Mouse (Mus musculus): ENCODE results near the gene Stt3b. TPM values are rescaled to one million over a fixed set of nuclear protein-coding genes. Genes with fewer than 3 reads are reported as not detected.

Stt3b gene
- polyA plus RNA-seq, 1 experiment = 41.2 TPM

GRCm38 (mm10) chr9:115320156-115320555, 9.9 kb upstream of the Stt3b start:
- H3K36me3 ChIP-seq (ENCODE audit: control insufficient read depth, insufficient read depth) = no peaks in the 10 kb centered on the region
- H3ac ChIP-seq (ENCODE audit: control insufficient read depth, insufficient read length) = no peak overlapping the region
- H3K79me2 ChIP-seq (ENCODE audit: control insufficient read depth, insufficient read depth) = no peaks in the 10 kb centered on the region
- H3K27me3 ChIP-seq (ENCODE audit: control insufficient read depth, insufficient read depth, insufficient read length) = no peaks in the 10 kb centered on the region
- TF ChIP-seq CEBPB (IDR thresholded peaks at IDR 0.05; ENCODE audit: insufficient read depth, poor library complexity, severe bottlenecking) (no peak), SRF (IDR thresholded peaks at IDR 0.05; ENCODE audit: control insufficient read depth, insufficient read length, low read depth) (no peak), USF1 (IDR thresholded peaks at IDR 0.05; ENCODE audit: low read depth) (no peak), MYOG (IDR thresholded peaks at IDR 0.05; ENCODE audit: control insufficient read depth in 1 of 3, insufficient read depth in 1 of 3, insufficient read length in 2 of 3, low read depth in 2 of 3) (no peak), MYOD1 (IDR thresholded peaks at IDR 0.05; ENCODE audit: control insufficient read depth in 1 of 3, insufficient read length in 2 of 3, low read depth in 2 of 3) (no peak), TCF3 (IDR thresholded peaks at IDR 0.05; ENCODE audit: insufficient read length, low read depth) (no peak), POLR2AphosphoS2 (IDR thresholded peaks at IDR 0.05; ENCODE audit: insufficient read length, low read depth) (no peak), POLR2A (IDR thresholded peaks at IDR 0.05; ENCODE audit: insufficient read length, low read depth) (no peak), REST (IDR thresholded peaks at IDR 0.05; ENCODE audit: insufficient read depth, insufficient read length) (no peak), TCF12 (IDR thresholded peaks at IDR 0.05; ENCODE audit: insufficient read depth, poor library complexity, severe bottlenecking) (no peak), E2F4 (IDR thresholded peaks at IDR 0.05; ENCODE audit: insufficient read depth) (no peak), MAX (IDR thresholded peaks at IDR 0.05; ENCODE audit: low read depth) (no peak)
- H3K4me2 ChIP-seq (ENCODE audit: low read depth) = no peak overlapping the region
- no peak overlapping the region for H3K4me3 ChIP-seq

GRCm38 (mm10) chr9:115318621-115319375, 8.6 kb upstream of the Stt3b start:
- no peaks in the 10 kb centered on the region for H3K36me3 ChIP-seq (ENCODE audit: control insufficient read depth, insufficient read depth)
- H3K4me2 ChIP-seq (ENCODE audit: low read depth) = no peak overlapping the region
- no peaks in the 10 kb centered on the region for H3K27me3 ChIP-seq (ENCODE audit: control insufficient read depth, insufficient read depth, insufficient read length)
- no peak overlapping the region for H3K4me3 ChIP-seq
- H3ac ChIP-seq (ENCODE audit: control insufficient read depth, insufficient read length) = no peak overlapping the region
- H3K79me2 ChIP-seq (ENCODE audit: control insufficient read depth, insufficient read depth) = no peaks in the 10 kb centered on the region
- TF ChIP-seq MAX (IDR thresholded peaks at IDR 0.05; ENCODE audit: low read depth) (no peak), MYOD1 (IDR thresholded peaks at IDR 0.05; ENCODE audit: control insufficient read depth in 1 of 3, insufficient read length in 2 of 3, low read depth in 2 of 3) (no peak), SRF (IDR thresholded peaks at IDR 0.05; ENCODE audit: control insufficient read depth, insufficient read length, low read depth) (no peak), USF1 (IDR thresholded peaks at IDR 0.05; ENCODE audit: low read depth) (no peak), POLR2AphosphoS2 (IDR thresholded peaks at IDR 0.05; ENCODE audit: insufficient read length, low read depth) (no peak), TCF3 (IDR thresholded peaks at IDR 0.05; ENCODE audit: insufficient read length, low read depth) (no peak), REST (IDR thresholded peaks at IDR 0.05; ENCODE audit: insufficient read depth, insufficient read length) (no peak), CEBPB (IDR thresholded peaks at IDR 0.05; ENCODE audit: insufficient read depth, poor library complexity, severe bottlenecking) (no peak), E2F4 (IDR thresholded peaks at IDR 0.05; ENCODE audit: insufficient read depth) (no peak)

GRCm38 (mm10) chr9:115317049-115317448, 6.8 kb upstream of the Stt3b start:
- H3K4me2 ChIP-seq (ENCODE audit: low read depth) = no peak overlapping the region
- no peak overlapping the region for H3K4me3 ChIP-seq
- TF ChIP-seq MYOG (IDR thresholded peaks at IDR 0.05; ENCODE audit: control insufficient read depth in 1 of 3, insufficient read depth in 1 of 3, insufficient read length in 2 of 3, low read depth in 2 of 3) (no peak), CEBPB (IDR thresholded peaks at IDR 0.05; ENCODE audit: insufficient read depth, poor library complexity, severe bottlenecking) (no peak), POLR2AphosphoS2 (IDR thresholded peaks at IDR 0.05; ENCODE audit: insufficient read length, low read depth) (no peak), SRF (IDR thresholded peaks at IDR 0.05; ENCODE audit: control insufficient read depth, insufficient read length, low read depth) (no peak)
- no peaks in the 10 kb centered on the region for H3K27me3 ChIP-seq (ENCODE audit: control insufficient read depth, insufficient read depth, insufficient read length)
- no peaks in the 10 kb centered on the region for H3K36me3 ChIP-seq (ENCODE audit: control insufficient read depth, insufficient read depth)
- H3K79me2 ChIP-seq (ENCODE audit: control insufficient read depth, insufficient read depth) = no peaks in the 10 kb centered on the region
- H3ac ChIP-seq (ENCODE audit: control insufficient read depth, insufficient read length) = no peak overlapping the region

DNA sequence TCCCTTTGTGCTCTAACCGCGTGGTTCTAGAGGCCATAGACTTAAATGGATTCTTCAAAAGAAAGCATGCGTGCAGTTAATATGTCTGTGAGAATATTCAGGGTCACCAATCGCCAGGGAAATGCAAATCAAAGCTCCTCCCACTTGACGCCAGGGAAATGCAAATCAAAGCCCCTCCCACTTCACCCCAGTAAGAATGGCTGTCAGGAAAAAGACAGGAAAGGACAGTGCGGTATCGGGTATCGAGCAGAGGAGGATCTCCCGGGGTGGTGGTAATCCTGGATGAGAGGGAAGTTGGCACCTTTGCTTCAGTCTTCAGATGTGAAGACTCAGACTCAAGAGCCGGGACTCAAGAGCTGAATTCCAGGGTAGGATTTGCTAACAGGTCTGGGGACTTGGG, 4.3 kb upstream of the Stt3b start:
- Histone ChIP-seq H3K79me2 (ENCODE audit: control insufficient read depth, insufficient read depth) (no peaks in the 10 kb centered on the region), H3ac (ENCODE audit: control insufficient read depth, insufficient read length) (no peak overlapping the region), H3K4me2 (ENCODE audit: low read depth) (no peak overlapping the region), H3K36me3 (ENCODE audit: control insufficient read depth, insufficient read depth) (no peaks in the 10 kb centered on the region), H3K27me3 (ENCODE audit: control insufficient read depth, insufficient read depth, insufficient read length) (no peaks in the 10 kb centered on the region), H3K4me3 (no peak overlapping the region)
- TF ChIP-seq SRF (IDR thresholded peaks at IDR 0.05; ENCODE audit: control insufficient read depth, insufficient read length, low read depth) (no peak), REST (IDR thresholded peaks at IDR 0.05; ENCODE audit: insufficient read depth, insufficient read length) (no peak), MAX (IDR thresholded peaks at IDR 0.05; ENCODE audit: low read depth) (no peak), MYOD1 (IDR thresholded peaks at IDR 0.05; ENCODE audit: control insufficient read depth in 1 of 3, insufficient read length in 2 of 3, low read depth in 2 of 3) (no peak), POLR2A (IDR thresholded peaks at IDR 0.05; ENCODE audit: insufficient read length, low read depth) (no peak), USF1 (IDR thresholded peaks at IDR 0.05; ENCODE audit: low read depth) (no peak), MYOG (IDR thresholded peaks at IDR 0.05; ENCODE audit: control insufficient read depth in 1 of 3, insufficient read depth in 1 of 3, insufficient read length in 2 of 3, low read depth in 2 of 3) (no peak), TCF3 (IDR thresholded peaks at IDR 0.05; ENCODE audit: insufficient read length, low read depth) (no peak), E2F4 (IDR thresholded peaks at IDR 0.05; ENCODE audit: insufficient read depth) (no peak), CEBPB (IDR thresholded peaks at IDR 0.05; ENCODE audit: insufficient read depth, poor library complexity, severe bottlenecking) (no peak), POLR2AphosphoS2 (IDR thresholded peaks at IDR 0.05; ENCODE audit: insufficient read length, low read depth) (no peak), TCF12 (IDR thresholded peaks at IDR 0.05; ENCODE audit: insufficient read depth, poor library complexity, severe bottlenecking) (no peak)

All from myocyte (in vitro differentiated cells).